Mouse (Mus musculus) brain, adult 2 months (tissue): ENCODE data around the gene Fzd9.

ENCODE experiments used
- DNase-seq: peaks from one replicate; pipeline ENCODE4 v3.0.0; 2011; ENCODE audit warnings: low read depth, low spot score

Fzd9 gene

GRCm38 (mm10) chr5:135251079-135251454 lies at the start of gene Fzd9:
Gene Fzd9 (minus strand): TSS chr5:135251230.
- DNase-seq, result peak; percentile 80

- DNase-seq, result no peak
These were observed 41.0 kb upstream of the Fzd9 start for GRCm38 (mm10) chr5:135292001-135292400.

DNA sequence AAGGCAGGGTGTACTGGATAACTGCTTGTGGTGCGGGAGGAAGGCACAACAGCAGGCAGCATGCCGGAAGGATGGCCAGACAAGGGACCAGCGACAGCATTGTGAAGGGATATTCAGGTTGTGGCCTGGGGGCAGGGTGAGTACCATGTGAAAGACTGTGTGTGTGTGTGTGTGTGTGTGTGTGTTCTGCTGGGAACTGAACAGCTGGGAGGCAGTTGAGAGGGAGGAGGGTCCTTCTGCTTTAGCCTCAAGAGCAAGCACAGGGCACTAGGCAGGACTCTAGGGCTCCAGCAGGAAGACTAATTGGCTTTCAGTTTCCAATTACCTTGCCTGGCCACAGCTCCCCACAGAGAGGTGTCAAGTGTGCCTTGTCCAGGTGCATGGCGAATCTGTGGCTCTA lies 40.2 kb upstream of the Fzd9 start:
- DNase-seq, result no peak

DNA sequence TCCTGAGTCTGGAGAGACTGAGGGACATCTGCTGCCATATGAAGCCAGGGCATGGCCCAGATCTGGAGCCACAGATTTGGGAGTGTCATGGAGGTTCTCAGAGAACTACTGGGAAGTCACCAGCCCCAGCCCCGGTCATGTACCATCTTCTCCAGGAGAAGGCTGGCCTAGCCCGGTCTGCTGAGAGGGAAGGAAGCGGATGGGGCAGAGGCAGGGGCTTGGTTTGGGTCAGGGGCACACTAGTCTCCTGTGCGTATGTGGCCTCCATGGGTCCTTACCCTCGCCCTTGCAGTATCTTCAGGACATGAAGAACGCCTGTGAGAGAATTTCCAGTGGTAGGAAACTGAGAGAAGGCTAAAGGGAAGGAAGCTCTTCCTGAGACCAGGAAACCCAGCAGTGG lies 39.7 kb upstream of the Fzd9 start:
- no peak for DNase-seq

- no peak for DNase-seq
These were observed 35.9 kb upstream of the Fzd9 start for GRCm38 (mm10) chr5:135286926-135287325.

DNA sequence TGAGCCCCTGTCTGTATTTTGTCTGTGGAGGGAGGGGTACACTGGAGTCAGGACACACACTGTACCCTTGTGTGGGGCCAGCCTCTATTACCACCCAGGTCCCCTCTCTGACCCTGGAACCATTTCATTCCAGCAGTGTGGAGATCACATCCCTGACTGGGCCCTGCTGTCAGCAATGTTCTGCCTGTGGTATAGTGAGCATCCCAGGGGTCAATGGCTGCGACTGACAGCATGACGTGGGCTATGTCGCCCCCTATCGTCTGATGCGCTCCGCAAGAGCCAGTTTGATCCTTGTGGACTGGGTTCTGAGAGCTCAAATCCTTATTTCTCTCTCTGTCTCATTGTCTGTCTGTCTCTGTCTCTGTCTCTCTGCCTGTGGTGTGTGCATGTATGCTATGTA lies 35.2 kb upstream of the Fzd9 start:
- peak; percentile 80 for DNase-seq

DNA sequence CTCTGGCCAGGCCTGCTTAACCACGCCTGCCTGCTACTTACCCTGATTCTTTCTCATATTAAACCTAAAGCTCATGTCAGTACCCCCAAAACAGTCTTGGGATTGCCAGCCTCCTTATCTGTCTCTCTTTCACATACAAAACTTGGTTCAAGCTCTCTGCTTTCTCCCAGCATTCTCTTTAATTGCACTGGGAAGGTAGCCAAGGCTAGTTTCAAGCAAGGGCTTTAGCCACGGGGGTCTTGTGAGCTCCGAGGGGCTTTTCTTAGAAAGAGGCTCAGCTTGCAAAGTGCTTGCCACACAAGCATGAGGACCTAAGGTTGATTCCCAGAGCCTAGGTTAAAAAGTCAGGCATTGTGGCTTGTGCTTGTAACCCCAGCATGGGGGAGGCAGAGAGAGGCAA lies 34.2 kb upstream of the Fzd9 start:
- DNase-seq, result no peak

- no peak for DNase-seq
These were observed 29.2 kb upstream of the Fzd9 start for GRCm38 (mm10) chr5:135280226-135280625.

DNA sequence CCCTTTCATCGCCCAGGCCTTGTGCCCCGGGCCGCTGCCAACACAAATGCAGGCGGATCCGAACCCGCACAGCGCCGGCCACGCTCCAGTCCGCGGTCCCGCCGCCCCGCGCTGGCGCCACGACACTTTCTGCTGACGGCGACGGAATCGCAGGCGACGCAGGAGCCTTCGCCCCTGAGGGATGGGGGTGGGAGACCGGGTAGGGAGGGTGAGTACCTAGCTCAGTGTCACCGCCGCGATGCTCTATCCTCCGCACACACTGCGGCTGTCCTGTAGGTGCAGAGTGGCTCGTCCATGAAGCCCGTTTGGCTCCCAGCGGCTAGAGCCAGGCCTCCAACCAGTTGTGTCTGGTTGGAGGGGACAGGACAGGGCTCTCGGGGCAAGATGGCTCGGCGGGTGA lies 25.6 kb upstream of the Fzd9 start:
- no peak for DNase-seq

DNA sequence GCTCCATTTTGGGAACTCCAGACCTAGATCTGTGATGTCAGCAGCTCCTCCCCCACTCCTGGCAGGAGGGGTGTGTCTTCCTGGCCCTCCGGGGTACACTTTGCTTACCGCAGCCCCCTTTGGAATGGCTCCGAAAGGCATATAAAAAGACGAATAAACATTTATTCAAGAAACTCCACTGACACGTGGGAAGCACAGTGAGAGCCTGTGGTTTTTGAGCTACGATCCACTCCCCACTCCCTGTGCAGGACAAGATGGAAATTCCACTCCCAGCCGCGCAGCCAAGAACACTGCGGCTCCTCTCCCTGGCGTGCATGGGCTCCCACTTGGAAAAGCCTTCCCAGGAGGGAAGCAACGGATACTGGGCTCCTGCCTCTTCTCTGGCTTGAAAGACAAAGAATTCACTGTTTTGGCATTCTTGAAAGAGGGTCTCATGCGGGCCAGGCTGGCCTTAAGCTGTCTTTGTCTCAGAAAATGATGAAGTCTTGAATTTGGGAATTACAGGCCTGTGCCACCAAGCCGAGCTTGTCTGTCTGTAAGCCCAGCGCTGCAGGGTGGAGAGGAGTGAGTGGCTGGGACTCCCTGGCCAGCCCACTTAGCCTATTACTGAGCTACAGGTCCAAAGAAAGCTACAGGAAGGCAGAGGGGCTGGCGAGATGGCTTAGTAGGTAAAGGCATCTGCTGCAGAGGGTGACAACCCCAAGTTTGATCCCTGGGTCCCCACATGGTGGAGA lies 23.8 kb upstream of the Fzd9 start:
- peak; percentile 23 for DNase-seq

DNA sequence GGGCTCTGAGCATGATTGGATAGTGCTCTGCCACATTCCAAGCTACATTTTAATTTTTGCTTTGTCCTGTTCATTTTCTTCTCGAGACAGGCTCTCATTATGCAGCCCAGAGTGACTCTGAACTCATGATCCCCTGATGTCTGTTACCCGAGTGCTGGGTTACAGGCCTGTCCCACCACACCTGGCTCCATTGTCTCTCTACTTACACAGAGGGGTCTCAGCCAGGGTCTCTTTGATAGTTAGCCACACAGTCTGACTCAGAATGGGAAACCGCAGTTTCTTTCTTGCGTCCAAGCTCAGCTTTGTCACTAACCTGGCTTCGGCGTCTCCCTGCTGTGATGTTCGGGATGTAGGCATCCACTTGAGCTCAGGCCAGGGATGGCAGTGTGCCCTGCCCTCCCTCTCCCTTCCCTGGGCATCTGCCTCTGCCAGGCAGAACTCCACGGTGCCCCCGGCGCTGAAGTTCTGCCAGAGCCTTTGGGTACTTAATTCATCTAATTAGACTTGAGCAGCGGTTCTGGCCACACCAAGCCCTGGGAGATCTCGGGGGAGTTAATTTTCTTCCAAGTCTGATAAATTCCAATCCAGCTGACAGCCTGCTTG lies 20.6 kb upstream of the Fzd9 start:
- peak; percentile 66 for DNase-seq

DNA sequence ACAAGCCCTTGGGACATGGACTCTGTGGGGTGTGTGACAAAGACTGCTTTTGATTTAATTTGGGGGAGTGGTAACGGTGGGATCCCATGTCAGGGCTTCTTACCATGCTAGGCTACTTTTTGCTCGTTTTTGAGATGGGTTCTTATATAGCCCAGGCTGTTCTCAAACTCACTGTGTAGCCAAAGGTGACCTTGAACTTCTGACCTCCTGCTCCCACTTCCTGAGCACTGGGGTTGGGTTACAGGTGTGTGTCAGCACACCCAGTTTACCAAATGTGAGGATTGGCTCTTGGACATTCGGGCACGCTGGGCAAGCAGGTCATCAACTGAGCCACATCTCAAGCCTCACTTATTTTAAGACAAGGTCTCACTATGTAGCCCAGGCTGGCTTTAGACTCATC lies 19.3 kb upstream of the Fzd9 start:
- DNase-seq, result no peak

GRCm38 (mm10) chr5:135269451-135269850 lies 18.4 kb upstream of the Fzd9 start:
- DNase-seq, result no peak

DNA sequence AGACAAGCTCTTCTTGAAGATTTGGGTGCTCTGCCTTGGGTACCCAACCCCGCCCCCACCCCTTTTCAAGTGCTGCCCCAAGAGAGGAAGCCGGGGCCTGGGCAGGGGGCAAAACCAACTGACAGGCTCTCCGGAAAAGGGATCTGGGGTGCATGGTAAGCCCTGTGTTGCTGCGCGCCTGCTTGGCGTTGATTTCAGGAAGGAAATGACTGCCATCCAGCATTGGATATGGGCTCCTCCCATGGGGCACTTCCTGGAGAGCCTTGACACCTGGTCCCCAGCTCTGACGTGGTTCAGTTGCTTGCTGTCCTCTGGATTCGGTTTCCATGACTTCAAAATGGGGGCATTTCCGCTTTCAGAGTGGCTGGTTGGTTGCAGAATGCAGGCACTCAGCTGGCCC lies 13.5 kb upstream of the Fzd9 start:
- DNase-seq, result no peak

DNA sequence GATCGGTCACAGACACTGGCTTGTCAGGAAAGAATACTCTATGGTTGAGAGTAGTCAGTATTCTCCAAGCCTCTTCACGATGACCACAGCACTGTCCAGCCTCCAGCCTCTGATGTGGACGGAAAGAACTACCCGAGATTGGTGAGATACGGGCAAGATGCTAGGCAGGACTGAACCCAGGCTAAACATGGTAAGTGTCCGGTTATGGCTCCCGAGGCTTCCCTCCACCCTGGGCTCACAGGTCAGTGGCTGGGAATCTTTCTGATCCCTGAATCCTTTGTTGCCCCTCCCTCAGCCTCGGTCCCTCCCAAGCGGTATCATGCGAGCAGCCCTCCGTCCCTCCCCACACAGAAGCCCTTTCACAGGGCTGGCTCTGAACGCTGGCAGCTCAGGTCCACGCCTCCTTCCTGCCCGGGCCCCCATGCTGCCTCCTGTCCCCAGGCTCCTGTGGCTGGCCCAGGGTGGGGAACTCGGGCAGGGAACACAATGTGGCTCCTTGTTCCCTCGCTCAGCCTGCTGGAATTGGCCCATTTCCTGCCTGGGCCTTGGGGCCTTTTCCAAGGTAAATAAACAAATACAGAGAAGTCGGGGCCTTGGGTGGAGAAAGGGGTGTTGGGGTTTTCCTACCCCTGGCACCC lies 13.0 kb upstream of the Fzd9 start:
- DNase-seq, result peak; percentile 69

DNA sequence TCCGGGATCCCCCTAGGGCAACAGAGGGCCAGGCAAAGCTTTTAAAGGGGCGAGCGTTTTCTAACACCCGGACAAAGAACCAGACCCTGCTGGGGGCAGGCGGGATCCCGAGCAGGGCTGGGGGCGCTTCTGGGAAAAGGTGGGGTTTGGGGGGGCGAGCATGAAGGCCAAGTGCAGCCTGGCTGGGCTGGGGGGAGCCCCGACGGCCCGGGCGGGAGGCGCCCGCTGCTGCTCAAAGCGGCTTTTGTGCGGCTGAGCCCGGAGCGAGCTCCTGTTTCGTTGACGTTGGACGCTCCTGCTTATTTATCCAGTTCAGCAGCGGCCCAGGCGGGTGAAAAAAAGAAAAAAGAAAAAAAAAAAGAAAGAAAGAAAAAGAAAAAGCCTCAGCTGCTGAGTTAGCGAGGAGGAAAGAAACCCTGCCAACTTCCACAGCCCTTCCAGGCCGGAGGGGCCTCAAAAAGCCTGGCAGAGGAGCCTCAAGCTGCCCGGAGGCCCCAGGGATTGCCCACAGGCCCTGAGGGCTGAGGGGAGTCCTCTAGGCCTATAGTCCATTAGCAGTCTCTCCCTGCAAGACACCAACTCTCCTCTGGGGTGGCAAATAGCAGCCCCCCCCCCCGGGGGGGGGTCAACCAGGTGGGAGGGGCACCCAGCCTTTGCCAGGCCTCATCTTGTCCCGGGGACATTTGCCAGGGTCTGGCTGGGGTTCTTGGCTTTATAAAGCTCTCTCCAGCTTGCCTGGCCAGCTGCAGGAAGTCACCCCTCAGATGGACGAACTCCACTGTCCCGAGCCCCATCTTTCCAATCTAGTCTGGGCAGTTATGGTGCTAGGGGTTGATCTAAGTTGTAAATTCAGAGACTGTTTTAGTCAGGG lies 7.5 kb upstream of the Fzd9 start:
- peak; percentile 39 for DNase-seq

DNA sequence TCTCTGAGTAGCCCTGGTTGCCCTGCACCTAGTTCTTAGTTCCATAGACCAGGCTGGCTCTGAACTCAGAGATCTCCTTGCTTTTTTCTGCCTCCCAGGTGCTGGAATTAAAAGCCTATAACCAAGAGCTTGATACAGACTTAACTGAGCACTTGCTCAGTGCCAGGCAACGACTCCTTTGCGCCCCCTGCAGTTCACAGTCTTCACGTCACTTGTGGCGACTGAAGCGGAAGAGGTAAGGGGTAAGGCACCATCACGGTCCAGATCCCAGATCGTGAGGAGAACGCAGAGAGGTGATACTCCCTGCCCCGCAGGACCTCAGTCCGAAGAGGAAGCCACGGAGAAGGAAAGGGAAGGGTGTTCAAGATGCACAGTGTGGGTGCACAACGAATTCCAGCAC lies 6.5 kb upstream of the Fzd9 start:
- no peak for DNase-seq

DNA sequence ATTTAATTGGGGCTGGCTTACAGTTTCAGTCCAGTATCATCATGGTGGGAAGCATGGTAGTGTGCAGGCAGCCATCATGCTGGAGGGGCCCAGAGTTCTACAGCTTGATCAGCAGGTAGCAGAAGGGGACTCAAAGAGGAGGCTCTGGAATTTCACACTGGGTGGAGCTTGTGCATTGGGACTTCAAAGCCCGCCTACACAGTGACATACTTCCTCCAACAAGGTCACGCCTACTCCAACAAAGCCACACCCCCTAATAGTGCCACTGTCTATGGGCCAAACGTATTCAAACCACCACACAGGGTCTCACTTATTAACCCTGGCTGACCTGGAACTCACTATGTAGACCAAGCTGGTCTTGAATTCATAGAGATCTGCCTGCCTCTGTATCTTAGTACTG lies 5.1 kb upstream of the Fzd9 start:
- no peak for DNase-seq

DNA sequence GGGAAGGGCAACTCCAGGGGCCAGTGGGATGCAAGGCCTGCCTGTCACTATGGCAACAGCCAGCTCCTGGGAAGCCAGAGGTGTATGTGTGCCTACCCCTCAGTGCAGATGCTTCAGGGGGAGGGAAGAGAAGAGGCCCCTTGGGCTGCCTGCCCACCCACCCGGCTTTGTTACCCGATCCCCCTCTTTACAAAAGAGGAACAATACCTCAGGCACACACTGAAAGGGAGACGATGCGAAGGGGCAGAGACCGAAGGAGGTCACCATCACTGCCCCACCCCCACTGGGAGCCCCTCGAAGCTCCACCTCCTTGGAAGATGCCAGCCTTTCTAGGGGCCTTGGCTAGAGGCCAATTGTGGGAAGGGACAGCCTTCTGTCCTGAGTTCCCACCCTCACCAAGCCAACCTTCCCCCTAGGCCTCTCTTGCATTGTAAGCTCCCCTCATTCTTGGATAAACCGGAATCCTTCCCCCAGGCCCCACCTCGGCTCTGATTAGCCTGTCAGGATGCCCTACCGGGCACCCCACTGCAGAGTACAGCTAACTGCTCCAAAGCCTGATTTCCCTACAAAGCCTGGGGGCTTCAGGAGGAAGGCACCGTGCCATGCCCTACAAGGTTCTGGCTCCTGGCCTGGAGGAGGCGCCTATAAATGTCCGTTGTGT lies 2.8 kb upstream of the Fzd9 start:
- DNase-seq, result no peak

GRCm38 (mm10) chr5:135250186-135251078 lies 598 bp downstream of the Fzd9 start:
- DNase-seq, result no peak
